Mouse (Mus musculus) c-Kit-positive CD71-positive TER-119-positive erythroid progenitor cells, embryonic 14.5 days (primary cell): ENCODE results near the gene Sult4a1.

Experiments
- DNase-seq: peaks from one replicate; pipeline ENCODE4 v3.0.0-alpha.2; 2013; ENCODE audit warnings: low spot score

Sult4a1 gene

DNA sequence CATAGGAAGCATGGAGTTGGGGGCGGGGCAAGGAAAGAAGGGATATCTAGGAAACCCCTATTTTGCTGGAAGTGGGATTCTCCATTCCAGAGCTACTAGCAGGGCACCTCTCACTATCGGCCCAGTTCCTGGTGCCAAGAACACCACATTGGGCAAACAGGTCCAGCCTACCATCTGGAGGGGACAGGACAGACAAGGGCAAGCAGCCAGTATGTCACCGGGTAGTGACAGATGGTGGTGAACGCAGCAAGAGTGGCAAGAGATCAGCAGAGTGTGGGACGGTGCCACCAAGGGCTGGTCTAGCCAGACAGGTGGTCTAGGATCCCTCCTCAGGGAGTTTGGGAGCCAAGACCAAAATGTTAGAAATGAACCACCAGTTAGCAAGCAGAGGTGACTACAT, 68.5 kb downstream of the Sult4a1 start:
- no peak for DNase-seq
